Mouse (Mus musculus) intestine, embryonic 16.5 days (tissue): Measurements from ENCODE around the gene Uchl5. TPM values are rescaled to one million over a fixed set of nuclear protein-coding genes. Genes with fewer than 3 reads are reported as not detected.

Experiments
- ATAC-seq: fragments of 200-750 bp; cut with Nextera tagmentation; 2 replicates; pipeline ENCODE4 v1.8.0; 2017; ENCODE audit warnings: moderate TSS enrichment, moderate library complexity
- H3K27ac ChIP-seq: fragments of 300-500 bp; sonication (generic); 2 replicates; pipeline ENCODE4 v1.5.1; 2014; ENCODE audit warnings: mild to moderate bottlenecking, low read length
- H3K27me3 ChIP-seq: fragments of 300-500 bp; sonication (generic); replicated peaks from 2 replicates; pipeline ENCODE4 v1.6.1; 2014; ENCODE audit warnings: low read length, control low read depth, mixed read lengths; ENCODE audit not compliant: control insufficient read depth, insufficient read depth
- H3K36me3 ChIP-seq: fragments of 300-500 bp; sonication (generic); 2 replicates; pipeline ENCODE4 v1.6.1; 2014; ENCODE audit warnings: low read length, control low read depth; ENCODE audit not compliant: control insufficient read depth, insufficient read depth
- H3K4me1 ChIP-seq: fragments of 300-500 bp; sonication (generic); 2 replicates; pipeline ENCODE4 v1.6.1; 2014; ENCODE audit warnings: low read length, control low read depth, mixed read lengths; ENCODE audit not compliant: control insufficient read depth, insufficient read depth
- H3K4me2 ChIP-seq: fragments of 300-500 bp; sonication (generic); 2 replicates; pipeline ENCODE4 v1.6.1; 2014; ENCODE audit warnings: low read depth, low read length, control low read depth
- H3K4me3 ChIP-seq: fragments of 300-500 bp; sonication (generic); 2 replicates; pipeline ENCODE4 v1.5.1; 2014; ENCODE audit warnings: mild to moderate bottlenecking, low read length
- H3K9ac ChIP-seq: fragments of 300-500 bp; sonication (generic); 2 replicates; pipeline ENCODE4 v1.6.1; 2014; ENCODE audit warnings: low read depth, low read length
- H3K9me3 ChIP-seq: fragments of 300-500 bp; sonication (generic); 2 replicates; pipeline ENCODE4 v1.6.1; 2016; ENCODE audit warnings: low read length, control low read depth; ENCODE audit not compliant: control insufficient read depth
- WGBS: fragments of 180-500 bp; shearing (Covaris S2); extraction: QIAGEN DNeasy Blood & Tissue Kit; methylation state at CpG from one replicate; pipeline ENCODE4 v1.1.7; 2014; 5-methylcytosine and 5-hydroxymethylcytosine counted together
- polyA plus RNA-seq: library from polyadenylated mRNA; unstranded; fragments of >200 nt; fragmentation: Nextera tagmentation; extraction: Ambion mirVana; gene quantifications from 2 replicates; pipeline ENCODE4 v1.2.1, GENCODE M21; 2015

The Uchl5 gene
- 99.8 and 101 TPM in 2 replicates for polyA plus RNA-seq

DNA sequence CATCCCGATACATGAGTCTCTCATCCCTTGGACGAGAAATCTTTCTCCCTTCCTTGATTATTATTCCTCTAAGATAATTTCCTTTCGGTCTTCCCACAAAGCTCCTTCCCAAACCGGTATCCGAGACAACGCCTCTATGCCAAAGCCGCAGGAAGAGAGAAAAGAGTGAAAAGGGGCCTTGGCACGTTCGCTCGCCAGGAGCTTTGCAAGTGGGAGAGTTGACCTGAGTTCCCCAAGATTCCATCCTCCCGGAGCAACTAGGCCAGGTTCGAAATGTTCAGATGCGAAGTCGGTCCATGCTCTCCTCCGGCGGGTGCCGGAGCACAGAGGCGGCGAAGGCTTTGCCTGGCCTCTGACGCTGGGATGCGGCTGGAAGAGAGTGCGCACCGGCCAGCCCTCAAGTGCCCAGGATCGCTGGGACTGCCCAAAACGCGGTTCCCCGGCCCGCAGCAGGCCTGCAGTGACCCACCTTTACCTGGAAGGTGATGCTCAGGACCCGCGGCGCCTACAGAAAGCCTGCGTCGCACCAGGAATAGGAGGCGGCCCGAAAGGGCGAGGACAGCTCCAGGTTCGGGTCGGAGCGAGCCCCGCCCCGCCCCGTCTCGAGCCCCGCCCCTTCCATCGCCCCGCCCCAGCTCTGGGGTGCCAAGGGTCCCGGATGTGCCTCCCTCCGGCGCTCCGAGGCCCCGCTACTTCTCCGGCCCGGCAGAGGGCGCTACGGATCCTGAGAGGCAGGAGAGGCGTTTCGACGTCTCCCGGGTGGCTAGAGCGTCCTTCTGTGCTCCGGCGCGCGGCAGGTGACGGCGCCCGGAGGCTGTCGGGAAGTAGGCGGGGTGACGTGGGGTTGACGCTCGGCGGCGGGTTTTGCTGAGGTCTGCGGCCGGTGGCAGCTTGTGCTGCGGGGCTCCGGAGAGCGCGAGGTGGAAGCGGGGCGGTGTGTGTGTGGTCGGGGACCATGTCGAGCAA lies at the start of gene Uchl5, which contains the start of gene Trove2:
Gene Uchl5, plus strand, starts transcription at position 827 of the 966 bp plus-strand sequence.
Gene Trove2, minus strand, starts transcription at position 623 of the 966 bp plus-strand sequence.
- H3K4me1 ChIP-seq = peaks cover 8% of the 10 kb centered on the region
- no peaks in the 10 kb centered on the region for H3K9me3 ChIP-seq
- no peaks in the 10 kb centered on the region for H3K36me3 ChIP-seq
- H3K4me2 ChIP-seq = peak within 1 kb of the TSS; percentile 92
- H3K27ac ChIP-seq = peak within 1 kb of the TSS; percentile 66
- under 1% methylated on average over 76 of the region's 84 CpGs for WGBS
- peak within 1 kb of the TSS; percentile 85 for H3K4me3 ChIP-seq
- H3K27me3 ChIP-seq = no peaks in the 10 kb centered on the region
- peak within 1 kb of the TSS; percentile 91 for H3K9ac ChIP-seq
- peak; percentile 98 for ATAC-seq

DNA sequence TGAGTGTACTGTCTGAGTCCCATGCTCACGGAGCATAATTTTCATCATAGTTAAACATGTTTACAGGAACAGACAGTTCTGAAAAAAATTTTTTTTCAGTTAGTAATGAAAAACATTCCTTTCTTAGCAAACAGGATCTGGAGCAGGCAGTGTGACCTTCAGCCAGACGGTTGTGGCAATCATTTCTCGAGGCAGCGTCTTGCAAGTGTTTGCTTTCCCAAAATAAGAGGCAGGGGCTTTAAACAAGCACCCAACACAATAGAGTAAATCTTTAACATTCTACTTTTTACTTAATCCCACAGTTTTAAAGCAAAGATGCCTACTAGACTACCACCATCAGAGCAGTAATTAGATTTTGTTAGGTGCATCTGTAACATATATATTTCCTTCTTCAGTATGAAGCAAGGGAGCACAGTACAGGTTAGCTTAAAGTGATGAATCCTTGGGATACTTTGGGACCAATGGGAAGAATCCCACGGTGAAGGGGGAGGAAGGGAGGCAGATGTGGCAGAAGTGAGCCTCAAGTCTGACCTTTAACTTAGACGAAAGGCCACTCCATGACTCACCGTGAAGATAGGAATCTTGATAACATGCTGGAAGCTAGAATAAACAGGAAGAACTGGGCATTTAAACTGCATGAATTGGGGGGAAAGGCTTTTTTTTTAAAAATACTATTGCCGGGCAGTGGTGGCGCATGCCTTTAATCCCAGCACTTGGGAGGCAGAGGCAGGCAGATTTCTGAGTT lies 49.2 kb upstream of the Uchl5 start:
- Histone ChIP-seq H3K4me1 (no peaks in the 10 kb centered on the region), H3K4me2 (no peak overlapping the region), H3K27ac (no peak overlapping the region), H3K27me3 (no peaks in the 10 kb centered on the region), H3K9ac (no peak overlapping the region), H3K9me3 (0 out of 2 replicates have a peak, but pooled peaks cover 2% of the 10 kb centered on the region), H3K4me3 (no peak overlapping the region), H3K36me3 (no peaks in the 10 kb centered on the region)
- WGBS = 44% methylated on average over 9 of the region's 9 CpGs
- ATAC-seq = peak; percentile 55; the same call in 1 of the 2 replicates

DNA sequence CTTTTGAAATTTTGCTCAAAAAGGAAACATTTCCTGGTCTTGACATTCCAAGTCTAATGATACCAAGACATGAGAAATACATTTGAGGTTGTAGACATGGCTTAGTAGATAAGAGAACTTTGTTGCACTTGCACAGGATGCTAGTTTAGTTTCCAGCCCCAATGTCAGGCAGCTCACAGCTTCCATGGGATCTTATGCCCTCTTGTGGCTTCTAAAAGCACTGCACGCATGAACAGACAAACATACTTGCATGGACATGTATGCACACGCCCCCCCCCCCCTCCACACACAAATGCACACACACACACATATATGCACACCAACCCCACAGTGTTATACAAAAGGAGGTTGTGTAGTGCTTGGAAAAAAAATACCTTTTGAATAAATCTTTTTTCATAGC lies 46.2 kb upstream of the Uchl5 start:
- H3K27me3 ChIP-seq = no peaks in the 10 kb centered on the region
- no peak overlapping the region for H3K9ac ChIP-seq
- H3K4me2 ChIP-seq = no peak overlapping the region
- 0 out of 2 replicates have a peak, but pooled peaks cover 2% of the 10 kb centered on the region for H3K9me3 ChIP-seq
- no peaks in the 10 kb centered on the region for H3K36me3 ChIP-seq
- H3K4me1 ChIP-seq = no peaks in the 10 kb centered on the region
- H3K4me3 ChIP-seq = no peak overlapping the region
- 94% methylated on average over 2 of the region's 2 CpGs for WGBS
- no peak for ATAC-seq
- H3K27ac ChIP-seq = no peak overlapping the region

DNA sequence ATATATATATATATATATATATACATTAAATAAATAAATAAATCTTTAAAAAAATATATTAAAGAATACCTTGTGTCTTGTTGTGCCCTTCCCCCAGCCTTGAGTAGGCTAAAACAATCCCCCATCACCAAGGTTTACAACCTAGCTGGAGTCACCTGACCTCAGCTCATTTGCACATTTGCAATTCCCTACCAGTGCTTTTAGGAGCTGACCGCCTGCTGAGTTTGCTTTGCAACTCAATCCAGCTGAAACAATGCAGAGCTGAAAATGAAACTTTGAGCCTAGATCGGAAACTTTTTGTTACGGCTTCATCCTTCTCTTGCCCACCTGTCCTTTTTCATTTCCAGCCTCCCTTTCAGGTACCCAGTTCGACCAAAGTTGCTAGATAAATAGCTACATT lies 45.4 kb upstream of the Uchl5 start:
- H3K9me3 ChIP-seq = 0 out of 2 replicates have a peak, but pooled peaks cover 2% of the 10 kb centered on the region
- ATAC-seq = no peak
- WGBS = 63% methylated on average over 4 of the region's 4 CpGs

DNA sequence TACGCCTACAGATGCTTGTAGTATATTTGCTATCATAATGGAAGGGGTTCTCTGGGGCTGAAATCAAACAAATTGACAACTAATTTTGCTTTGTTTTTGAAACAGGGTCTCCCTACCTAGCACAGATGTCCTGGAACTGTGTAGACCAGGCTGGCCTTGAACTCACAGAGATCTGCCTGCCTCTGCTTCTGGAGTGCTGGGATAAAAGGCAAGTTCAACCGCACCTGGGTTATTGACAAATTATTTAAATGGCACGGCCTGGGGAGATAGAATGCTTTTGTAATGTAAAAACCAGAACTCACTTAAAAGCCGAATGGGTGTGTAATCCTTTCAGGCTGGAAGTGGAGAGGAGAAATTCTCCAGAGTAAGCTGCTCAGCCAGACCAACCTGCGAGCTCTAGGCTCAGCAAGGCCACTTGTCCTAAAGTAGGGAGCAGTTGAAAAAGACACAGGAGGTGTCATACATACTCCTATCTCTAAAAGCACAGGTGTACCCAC lies 43.1 kb upstream of the Uchl5 start:
- Histone ChIP-seq H3K4me1 (no peaks in the 10 kb centered on the region), H3K9me3 (0 out of 2 replicates have a peak, but pooled peaks cover 2% of the 10 kb centered on the region), H3K36me3 (no peaks in the 10 kb centered on the region), H3K4me2 (no peak overlapping the region), H3K27me3 (no peaks in the 10 kb centered on the region), H3K4me3 (no peak overlapping the region), H3K9ac (no peak overlapping the region), H3K27ac (no peak overlapping the region)
- 84% methylated on average over 5 of the region's 5 CpGs for WGBS
- ATAC-seq = no peak

More for the DNA sequence above, 45.4 kb upstream of the Uchl5 start:
- H3K27me3 ChIP-seq = no peaks in the 10 kb centered on the region
- no peak overlapping the region for H3K9ac ChIP-seq
- no peaks in the 10 kb centered on the region for H3K36me3 ChIP-seq
- no peak overlapping the region for H3K4me2 ChIP-seq
- no peak overlapping the region for H3K4me3 ChIP-seq
- no peak overlapping the region for H3K27ac ChIP-seq
- H3K4me1 ChIP-seq = no peaks in the 10 kb centered on the region

DNA sequence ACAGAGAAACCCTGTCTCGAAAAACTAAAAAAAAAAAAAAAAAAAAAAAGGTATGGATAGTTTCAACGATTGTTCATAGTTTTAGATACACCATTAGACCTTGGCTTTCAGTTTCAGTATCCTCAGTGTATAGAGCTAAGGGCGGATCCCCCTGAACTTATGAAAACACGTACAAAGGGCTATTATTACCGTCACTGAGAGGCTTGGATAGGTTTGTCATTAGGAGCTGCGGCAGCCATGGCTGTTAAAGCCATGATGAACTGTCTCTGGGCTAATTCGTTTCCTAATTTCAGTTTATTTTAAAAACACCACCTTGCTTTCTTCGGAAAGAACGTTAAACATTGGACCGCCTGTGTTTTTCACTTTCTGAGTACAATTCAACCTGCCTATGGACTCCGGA lies 38.3 kb upstream of the Uchl5 start:
- peak; percentile 60 for ATAC-seq
- no peaks in the 10 kb centered on the region for H3K9me3 ChIP-seq
- WGBS = 14% methylated on average over 10 of the region's 11 CpGs
- peak overlapping the region; percentile 90 for H3K4me2 ChIP-seq
- H3K9ac ChIP-seq = peak overlapping the region; percentile 91
- peak overlapping the region; percentile 80 for H3K4me3 ChIP-seq
- no peak overlapping the region for H3K27ac ChIP-seq
- peaks cover 8% of the 10 kb centered on the region; the same call in 1 of the 2 replicates for H3K36me3 ChIP-seq
- peaks cover 5% of the 10 kb centered on the region for H3K4me1 ChIP-seq
- no peaks in the 10 kb centered on the region for H3K27me3 ChIP-seq

DNA sequence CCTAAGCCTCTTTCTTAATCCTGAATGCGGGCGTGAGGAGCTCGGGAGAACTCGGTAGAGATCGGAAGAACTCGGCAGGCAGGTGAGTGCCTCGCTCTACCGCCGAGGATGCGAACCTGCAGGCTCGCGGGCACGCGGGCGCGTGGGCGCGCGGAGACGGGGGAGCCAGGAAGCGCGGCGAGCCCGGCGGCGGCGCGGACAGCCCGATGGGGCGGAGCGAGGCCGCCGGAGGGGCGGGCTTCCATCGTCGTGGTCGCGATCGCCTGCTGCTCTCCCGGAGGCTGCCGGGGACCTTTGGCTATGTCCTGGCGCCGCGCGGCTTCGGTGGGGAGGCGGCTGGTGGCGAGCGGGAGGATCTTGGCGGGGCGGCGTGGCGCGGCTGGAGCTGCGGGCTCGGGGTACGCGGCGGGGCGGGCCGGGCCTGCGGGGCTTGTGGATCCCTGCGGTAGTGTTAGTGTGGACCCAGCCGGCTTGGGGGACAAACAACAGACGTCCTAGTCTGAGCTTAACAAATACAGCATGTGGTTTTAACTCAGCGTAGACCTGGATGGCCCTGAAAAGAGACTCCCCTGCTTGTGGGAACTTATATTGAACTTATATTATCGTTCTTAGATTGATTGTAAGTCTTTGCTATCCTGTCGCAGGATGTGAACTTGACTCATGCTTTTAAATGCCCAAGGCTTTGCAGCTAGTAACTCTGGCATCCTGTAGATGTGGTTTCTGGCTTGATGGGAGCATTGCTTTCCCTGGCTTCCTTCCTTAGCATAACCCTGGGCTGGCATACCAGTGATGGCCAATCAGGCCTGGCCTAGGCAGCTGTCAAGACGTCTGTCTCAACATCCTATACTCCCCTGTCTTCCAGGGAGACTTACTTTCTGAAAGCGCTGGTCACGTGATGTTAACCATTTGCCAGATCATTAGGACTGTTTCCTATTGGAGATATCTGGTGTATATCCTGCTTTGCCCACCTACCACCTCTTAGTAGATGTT lies 37.4 kb upstream of the Uchl5 start:
- H3K9ac ChIP-seq = peak overlapping the region; percentile 91
- peak; percentile 96 for ATAC-seq

DNA sequence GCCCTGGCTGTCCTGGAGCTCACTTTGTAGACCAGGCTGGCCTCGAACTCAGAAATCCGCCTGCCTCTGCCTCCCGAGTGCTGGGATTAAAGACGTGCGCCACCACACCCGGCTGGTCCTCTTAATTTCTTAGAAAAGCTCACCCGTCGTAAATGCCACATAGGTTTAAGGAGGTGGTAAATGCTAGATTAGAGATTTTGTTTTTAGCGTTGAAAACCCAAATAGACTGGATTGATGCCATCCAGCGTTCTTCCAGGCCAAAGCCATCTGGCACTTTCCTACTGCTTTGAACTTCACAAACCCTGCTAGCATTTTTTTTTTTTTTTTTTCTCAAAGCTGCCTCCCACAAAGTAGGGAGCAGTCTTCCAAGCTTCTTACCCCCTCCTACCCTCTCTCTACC lies 36.5 kb upstream of the Uchl5 start:
- Histone ChIP-seq H3K4me1 (peaks cover 5% of the 10 kb centered on the region), H3K36me3 (peaks cover 12% of the 10 kb centered on the region; the same call in 1 of the 2 replicates), H3K9ac (no peak overlapping the region), H3K4me2 (no peak overlapping the region), H3K4me3 (no peak overlapping the region), H3K27me3 (no peaks in the 10 kb centered on the region), H3K9me3 (no peaks in the 10 kb centered on the region), H3K27ac (no peak overlapping the region)
- 88% methylated on average over 10 of the region's 10 CpGs for WGBS
- ATAC-seq = no peak

More for the DNA sequence above, 37.4 kb upstream of the Uchl5 start:
- Histone ChIP-seq H3K4me1 (peaks cover 5% of the 10 kb centered on the region), H3K27ac (peak overlapping the region; percentile 88), H3K4me2 (peak overlapping the region; percentile 90), H3K9me3 (no peaks in the 10 kb centered on the region), H3K36me3 (peaks cover 8% of the 10 kb centered on the region; the same call in 1 of the 2 replicates), H3K27me3 (no peaks in the 10 kb centered on the region), H3K4me3 (peak overlapping the region; percentile 80)
- WGBS = under 1% methylated on average over 66 of the region's 71 CpGs
